Mouse (Mus musculus) kidney, postnatal 10 days (tissue): ENCODE measurements around the gene Aldob.

ENCODE experiments used
- DNase-seq: peaks from one replicate; pipeline ENCODE4 v3.0.0; 2021; ENCODE audit warnings: mixed read lengths

The Aldob gene

DNA sequence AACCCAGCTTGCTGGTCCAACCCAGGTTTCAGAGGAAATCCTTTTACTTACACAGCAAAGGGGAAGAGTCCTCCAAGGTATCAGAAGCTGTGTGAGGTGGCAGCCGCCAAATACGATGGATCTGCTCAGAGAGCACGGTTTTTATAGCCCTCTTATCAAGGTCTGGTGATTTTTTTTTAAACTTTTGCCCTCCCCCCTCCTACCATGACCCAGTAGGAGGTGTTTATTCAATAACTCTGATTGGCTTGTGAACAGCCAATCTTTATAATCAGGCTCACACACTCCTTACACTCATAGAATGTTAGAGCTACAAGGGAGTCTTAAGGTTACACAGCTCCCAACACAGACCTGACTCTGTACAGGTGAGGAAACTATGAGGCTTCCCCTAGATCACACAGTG lies at the start of gene Aldob:
Aldob (minus strand) TSS at position 164 of the 400 bp plus-strand sequence.
- peak; percentile 72 for DNase-seq

DNA sequence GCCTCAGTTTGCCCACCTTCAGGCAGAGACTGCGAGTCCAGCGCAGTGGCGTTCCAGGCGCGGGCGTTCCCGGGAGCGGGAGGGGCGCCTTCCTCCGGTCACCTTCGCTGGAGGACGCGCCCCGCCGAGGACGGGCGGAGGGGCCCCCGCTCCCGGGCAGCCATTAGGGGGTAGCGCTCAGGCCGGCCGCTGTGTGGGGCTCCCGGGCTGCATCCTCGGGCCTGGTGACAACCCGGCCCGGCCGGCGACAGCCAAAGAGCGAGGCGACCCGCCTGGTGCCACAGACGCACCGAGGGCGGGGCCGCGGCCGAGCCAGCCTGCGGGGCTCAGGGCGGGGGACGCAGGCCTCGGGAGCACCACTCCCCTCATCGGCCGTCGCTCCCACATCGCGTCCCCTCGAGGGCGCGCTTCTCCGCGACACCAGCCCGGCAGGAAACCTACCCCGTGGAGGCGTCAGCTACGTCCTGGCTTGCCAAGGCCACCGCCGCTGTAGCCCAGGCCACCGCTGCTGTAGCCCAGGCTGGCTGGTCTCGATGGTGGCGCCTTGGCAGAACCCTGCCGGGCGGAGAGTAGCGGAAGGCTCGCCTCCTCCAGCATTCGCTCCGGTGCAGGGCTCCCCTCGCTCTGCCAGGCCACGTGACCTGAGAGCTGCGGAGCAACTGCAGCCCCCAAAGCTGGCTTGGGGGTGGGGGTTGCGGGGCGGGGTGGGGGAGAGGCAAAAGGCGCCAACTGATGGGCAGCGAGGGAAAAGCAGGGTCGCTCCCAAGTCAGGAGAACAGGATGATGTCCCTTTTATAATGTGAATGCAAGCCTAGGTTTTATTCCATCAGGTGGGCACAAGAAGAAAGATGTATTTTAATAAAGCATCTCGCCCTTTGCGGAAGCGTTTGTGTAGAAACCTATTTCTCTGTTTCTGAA lies 48.1 kb upstream of the Aldob start, which contains the start of gene Tmem246:
Tmem246 (minus strand) TSS at position 694 of the 918 bp plus-strand sequence.
- peak; percentile 81 for DNase-seq

DNA sequence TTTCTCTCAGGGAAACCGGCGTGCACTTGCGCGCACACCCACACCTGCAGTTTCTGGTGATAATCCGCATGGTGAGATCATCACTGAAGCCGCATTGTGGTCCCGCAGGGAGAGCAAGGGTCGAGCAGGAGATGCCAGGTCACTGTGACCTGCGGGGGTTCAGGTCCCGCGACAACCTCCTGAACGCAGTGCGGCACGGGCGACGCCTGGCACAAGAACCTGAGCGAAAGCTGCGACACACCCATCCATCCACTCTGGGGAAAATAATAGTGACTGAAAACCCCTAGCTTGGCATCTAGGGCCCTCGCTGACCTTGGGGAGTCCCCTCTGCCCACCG lies 47.5 kb upstream of the Aldob start:
- DNase-seq, result no peak

DNA sequence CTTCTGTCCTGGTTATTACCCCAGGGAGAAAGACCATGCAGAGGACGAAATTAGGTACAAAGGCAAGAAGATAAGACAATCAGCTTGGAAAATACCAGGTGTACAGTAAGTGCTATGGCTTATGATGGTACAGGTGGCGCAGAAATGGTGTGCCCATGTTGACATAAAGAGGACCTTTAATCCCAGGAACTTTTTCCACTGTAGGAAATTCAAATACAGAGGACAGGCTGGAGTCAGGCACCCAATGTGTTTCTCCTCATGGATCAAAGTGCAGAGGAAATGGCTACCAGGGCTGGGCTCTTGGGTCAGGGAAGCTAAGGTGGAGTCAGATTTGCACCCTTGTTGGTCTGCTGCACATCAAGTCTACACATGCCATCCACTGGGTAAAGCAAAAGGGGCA lies 40.8 kb upstream of the Aldob start:
- DNase-seq, result no peak

DNA sequence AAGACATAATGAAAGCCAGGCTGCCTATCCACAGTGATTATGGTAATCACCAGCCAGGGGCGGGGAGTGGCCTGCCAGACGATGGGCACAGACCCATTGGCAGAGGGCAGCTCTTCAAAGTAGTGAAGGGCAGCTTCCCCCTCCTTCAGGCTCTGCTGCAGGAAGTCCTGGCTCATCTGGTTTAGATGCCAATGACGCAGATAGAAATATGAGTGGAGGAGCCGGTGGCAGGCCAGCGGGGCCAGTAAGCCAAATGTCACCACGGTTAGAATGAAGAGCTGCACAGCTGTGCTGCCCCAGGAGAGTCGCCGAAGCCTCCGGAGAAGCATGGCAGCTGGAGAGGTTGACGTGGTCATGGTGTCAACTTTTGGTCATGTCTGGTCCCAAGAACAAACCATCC lies 37.5 kb upstream of the Aldob start:
- no peak for DNase-seq

DNA sequence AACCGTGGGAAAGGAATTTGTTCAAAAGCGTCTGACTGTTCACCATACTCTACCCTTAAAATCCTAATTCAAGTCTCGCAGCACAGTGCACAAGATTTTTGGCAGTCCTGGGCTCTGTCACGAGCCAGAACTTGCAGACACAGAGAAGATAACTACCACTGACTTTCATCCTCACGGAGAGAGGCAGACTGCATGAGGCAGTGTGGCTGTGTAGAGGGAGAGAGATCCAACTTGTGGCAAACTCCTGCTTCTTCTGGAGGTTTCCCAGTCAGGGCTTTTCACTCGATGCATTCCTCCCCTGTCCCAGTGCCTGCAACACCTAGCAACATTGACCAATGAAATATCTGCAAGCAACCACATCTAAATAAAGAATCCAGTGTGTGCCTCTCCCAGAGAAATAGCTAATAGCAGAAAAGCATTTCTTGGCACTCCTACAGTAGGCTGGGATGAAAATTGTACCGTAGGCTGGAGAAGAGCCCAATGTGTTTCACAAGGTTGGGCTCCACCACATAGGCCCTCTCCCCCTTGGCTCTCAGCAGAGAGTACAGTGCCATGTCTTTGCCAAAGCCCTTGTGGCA lies 36.3 kb upstream of the Aldob start:
- DNase-seq, result no peak

DNA sequence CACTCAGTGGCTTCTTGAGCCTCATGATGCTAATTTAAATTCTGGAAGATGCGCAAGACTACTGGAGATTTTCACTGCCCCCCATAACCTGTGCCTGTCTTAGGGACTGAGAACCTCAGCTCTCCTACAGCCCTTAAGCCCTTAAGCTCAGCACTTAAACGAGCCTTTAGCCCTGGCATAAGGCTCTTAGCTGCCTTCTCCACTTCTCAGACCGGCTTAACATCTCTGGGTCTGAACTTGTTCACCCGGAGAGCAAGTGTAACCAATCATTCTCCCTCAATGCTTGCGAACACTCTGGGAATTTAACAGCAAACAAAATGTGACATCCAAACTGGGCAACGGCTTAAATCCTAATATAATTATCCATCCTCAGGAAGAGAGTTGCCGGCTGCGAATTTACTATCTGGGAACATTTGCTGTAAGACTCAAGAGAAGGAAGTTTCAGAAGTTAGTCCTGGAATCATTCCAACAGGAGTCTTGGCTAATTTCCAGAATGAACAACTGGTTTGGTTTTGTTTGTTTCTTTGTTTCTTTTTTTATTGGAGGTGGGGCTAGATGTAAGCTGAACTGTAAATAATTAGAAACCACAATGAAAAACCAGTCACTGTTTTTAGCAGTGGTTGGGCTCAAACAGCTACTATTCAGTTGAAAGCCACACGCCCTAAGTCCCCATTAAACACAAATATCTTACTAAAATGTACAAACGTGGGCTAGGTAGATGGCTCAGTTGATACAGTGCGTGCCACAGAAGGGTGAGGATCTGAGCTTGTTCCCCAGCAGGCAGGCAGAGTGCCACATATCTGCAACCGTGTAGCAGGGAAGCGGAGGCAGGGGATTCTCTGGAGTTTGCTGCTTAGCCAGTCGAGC lies 34.9 kb upstream of the Aldob start:
- DNase-seq, result peak; percentile 19

DNA sequence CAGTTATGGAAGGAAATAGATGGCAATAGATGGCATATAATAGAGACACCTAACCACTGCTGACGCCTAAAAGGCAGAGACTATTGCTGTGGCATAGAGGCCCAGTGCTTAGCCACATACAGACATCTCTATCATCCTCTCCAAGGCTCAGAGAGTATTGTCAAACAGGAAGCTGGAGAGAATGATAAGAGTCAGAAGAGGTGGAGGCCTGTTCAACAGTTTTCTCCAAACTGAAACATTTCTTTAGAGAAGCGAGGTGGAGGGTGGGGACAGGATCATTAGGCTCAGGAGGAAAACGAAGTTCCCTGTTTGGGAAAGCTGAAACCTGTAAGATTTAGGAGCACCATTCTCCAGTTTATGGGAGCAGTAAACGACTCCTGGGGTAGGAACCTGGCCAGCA lies 31.9 kb upstream of the Aldob start:
- DNase-seq, result no peak

DNA sequence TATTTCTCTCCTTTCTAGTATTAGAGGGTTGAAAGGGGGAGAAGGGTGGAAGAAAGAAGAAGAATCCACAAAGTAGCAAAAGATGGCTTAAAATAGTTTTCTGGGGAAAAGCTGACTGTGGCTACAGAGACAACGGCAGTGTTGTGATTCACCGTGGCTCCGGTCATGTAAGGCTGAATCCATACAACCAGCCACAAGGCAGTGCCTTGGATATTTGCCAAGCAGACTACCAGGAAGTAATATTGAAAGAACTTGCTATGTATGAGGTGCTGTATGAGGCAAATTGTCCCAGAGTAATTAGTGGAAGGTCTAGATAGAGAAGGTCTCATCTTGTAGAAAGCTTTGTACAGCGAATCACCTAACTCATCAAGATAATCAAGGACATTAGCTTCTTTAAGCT lies 22.8 kb upstream of the Aldob start:
- no peak for DNase-seq

DNA sequence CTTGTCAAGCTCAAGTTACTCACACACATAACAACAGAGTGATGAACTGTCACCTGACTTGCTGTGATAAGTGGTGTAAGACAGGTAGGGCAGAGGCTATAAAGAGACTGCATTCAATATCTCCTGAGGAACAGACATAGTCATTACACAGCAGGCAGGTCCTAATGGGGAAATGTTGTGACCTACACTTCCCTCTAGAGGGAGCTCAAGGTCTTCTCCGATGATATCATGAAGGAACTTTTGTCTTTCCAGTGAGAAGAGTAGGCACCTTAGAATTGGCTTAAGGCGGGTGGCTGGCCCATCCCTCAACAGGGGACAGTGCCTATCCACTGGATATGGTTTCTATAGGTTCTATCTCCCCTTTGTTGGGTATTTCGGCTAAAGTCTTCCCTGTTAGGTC lies 18.3 kb upstream of the Aldob start:
- peak; percentile 76 for DNase-seq

DNA sequence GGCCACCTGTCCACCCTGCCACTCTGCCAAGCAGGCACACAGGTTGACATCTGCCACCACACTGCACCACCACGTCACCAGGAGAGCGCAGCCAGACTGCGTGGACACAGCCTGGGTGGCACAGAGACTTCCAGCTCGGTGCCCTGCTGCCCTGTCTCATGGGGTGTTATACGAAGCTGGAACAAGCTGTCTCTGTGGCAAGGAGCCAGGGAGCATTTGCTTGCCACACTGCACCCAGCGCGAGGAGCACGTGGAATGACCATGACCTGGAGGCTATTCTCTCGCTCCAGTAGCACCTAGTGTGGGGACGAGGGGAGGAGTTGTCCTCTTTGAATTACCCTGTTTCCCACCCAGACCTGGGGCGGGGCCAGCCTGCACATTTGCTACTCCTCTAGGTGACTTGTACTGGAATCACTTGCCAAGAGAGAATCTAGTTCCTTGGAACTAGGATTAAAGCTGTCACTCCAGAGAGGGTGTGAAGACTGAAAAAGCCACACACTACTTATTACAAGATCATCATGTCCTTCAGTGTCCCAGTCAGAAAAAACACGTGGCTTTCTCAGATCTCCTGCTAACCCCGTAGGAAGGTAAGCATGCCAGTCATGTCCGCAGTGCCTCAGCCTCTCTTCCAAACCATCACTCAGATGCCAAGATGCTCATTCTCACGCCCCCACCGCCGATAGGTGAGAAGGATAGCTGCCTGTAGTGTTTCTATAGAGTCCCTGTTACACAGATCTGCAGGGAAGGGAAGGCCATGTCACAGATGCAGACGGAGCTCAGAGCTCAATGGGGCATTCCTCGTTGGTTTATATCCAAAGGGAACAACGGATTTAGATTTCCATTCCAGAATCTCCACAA lies 10.8 kb upstream of the Aldob start:
- DNase-seq, result peak; percentile 85

DNA sequence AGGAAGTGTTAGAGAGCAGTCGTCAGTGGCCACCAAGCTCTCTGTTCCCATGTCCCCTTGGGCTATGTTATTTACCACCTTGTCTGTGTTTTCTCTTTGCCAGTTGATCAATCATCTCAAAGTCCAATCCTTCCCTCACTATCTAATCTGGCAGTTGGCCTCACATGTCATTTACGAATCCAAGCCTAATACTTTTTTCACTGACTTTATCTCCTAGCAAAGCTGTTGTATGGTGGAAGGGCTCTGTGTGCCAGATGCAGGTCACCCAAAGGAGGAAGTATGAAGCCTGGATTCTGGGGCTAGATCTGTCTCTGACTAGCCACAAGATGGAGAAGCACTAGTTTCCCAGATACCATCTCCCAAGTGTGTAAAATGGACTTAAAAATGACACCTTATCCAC lies 8.8 kb upstream of the Aldob start:
- DNase-seq, result no peak

DNA sequence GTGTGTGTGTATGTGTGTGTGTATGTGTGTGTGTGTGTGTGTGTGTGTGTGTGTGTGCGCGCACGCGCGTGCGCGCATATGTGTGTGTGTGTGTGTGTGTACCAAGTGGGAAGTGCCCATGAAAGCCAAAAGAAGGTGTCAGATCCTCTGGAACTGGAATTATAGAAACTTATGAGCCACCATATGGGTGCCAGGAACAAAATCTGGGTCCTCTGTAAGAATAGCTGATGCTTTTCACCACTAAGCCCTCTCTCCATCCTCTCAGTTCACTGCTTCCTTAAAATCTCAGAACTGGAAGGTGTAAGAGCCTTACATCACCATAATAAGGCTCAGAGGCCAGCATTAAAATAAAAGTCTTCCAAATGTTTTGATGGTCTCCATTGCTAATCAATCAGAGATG lies 8.0 kb upstream of the Aldob start:
- no peak for DNase-seq

DNA sequence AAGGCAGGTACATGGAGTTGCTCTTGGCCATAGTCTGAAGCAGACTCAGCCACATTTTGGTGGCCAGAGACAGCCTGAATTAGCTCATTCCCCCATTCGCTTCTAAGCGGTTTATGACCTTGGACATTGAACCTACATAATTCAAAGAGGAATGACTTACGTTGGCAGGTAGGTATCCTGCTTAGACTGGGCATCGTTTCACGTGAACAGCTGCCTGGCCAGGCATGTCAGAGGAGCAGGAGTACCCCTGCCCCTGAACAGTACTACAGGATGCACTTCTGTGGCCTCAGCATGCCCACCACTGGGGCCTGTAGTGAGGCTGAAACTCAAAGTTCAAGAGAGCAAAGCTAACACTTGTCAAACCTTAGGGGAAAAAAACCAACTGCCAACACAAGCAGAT lies 4.0 kb upstream of the Aldob start:
- DNase-seq, result peak; percentile 55

DNA sequence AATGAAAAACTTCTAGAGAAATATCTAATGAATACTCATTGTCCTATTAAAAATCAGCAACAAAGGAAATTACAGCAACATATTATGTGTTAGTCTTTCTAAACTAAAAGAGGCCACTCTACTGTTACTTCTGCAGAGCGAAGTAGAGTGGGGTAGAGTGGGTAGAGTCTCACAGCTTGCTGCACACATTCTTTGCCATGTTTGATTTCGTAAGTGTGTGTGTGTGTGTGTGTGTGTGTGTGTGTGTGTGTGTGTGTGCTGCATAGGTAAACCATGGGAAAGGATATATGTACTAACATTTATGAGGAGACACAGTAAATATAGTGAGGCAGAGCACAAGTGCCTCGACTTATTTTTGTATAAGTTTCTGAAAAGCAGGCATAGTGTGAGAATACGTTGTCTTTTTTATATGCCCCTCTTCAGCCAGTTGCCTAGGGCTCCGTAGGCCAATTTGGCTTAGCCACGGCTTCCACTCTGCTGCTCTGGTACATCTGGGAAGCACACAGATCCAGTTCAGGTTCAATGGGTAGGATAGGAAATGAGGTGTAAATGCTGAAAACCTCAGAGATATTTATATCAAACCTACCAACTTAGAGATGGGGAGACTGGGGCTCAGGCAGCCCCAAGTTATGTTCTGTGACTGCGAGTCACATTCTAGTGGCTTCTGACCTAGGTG lies 1.7 kb downstream of the Aldob start:
- DNase-seq, result no peak

DNA sequence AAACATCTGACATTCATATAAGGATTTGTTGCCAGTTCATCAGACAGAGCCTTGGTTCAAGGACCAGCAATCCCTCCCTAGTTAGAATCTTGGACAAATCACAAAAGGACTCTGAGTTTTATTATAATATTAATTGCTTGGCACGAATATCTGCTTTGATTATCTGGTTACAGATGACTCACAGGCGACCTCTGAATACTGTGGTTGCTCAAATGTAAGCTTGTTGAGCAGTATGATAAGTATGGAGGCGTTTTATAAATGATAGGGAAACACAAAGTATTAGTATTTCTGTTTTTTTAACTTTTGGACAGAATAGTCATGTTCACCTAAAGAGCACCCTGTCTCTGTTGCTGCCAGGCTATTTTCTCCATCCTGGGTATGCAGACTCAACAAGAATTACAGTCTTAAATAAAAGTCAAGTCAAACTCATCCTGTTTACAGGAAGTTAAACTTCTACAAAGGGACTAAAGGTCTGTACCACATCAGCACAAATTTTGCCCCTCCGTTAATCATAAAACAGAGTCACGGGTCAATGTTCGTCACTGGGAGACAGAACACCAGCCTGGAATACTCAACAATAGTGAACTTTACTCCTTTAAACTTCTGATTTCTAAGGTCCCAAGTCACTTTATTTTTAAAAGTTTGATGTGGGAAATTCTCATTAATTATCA lies 2.3 kb downstream of the Aldob start:
- DNase-seq, result peak; percentile 38

DNA sequence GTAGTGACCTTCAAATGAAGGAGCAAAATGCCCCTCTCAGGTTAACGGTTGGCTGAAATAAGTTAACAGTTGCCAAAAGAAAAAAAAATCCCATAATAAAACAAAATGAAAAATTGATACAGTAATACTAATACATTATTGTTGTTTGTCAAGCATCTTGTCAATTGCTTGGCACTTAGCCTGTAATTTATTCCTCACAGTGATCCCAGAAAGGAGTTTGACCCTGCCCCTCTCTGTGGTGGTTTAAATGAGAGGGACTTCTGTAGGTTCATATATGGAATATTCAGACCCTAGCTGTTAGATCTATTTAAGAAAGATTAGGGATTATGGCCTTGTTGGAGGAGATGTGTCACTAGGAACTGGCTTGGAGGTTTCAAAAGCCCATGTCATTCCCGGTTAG lies 3.3 kb downstream of the Aldob start:
- DNase-seq, result no peak

DNA sequence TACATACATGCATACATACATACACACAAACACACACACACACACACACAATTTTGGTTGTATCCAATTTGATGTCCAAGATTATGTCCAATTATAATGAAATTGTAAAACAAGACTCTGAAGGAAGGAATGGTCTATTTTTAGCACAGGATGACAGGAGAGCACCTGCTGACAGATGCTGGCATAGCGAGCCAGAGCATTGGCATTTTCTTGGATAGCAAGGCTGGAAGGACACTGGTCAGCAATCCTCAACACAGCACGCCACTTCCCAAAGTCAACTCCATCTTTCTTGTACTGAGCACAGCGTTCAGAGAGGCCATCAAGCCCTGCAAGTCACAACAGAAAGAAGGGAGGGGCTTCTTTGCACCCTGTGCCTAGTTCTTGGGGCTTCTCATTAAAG lies 8.4 kb downstream of the Aldob start:
- DNase-seq, result no peak

DNA sequence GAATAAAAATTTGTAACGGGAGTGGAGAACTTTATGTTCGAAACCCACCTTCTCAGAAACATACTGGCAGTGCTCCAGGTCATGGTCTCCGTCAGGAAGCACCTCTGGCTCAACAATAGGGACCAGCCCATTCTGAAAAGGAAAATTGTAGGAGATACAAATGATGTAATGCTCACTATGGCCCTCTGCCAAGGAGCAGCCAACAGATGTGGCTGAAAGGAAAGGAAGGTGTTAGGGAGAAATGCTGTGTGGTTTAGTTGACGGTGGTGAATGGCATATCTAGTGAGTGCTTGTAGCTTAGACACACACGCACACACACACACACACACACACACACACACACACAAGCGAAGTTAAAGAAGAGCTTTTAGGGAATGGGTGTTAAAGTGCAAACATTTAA lies 9.7 kb downstream of the Aldob start:
- peak; percentile 35 for DNase-seq

DNA sequence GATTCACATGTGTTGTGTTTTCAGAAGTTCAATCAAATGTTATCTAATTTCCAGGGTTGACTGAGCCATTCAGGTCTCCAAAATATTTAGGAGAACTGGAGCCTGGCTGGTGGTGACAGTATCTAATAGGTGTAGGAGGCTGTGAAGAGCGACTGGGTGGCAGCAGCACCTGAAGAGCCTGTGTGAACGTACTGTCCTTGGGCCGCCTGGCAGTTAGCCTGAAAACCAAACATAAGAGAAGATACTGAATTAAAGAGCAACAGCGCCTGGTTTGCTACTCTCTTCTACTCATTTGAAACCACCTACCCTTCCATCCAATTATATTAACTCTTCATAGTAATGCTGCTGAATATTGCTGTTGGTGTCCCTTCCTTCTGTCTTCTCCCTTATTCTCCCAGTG lies 12.7 kb downstream of the Aldob start:
- no peak for DNase-seq

DNA sequence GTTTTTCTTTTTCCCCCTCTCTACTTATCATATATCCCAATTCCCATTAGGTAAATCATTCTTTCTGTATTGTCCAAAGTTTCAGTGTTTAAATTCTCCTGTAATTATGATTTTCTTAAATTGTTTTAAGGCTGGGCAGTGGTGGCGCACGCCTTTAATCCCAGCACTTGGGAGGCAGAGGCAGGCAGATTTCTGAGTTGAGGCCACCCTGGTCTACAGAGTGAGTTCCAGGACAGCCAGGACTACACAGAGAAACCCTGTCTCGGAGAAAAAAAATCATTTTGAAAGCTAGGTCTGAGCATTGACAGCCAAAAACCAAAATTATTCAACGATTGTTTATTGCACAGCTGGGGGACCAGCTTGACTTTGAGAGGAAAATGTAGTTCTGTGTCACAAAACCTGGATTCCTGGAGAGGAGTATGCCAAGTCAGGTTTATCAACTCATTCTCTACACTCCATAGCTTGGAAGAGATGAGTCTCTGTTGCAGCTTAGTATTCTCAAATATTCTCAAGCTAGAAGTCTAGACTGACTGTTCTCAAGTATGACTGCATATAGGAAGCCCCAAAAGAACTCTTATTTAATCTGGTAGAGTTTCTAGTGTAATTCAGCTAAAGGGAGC lies 13.6 kb downstream of the Aldob start:
- DNase-seq, result no peak
